Mouse (Mus musculus) E14TG2a.4 (cell line): ENCODE measurements around the gene Pof1b.

ENCODE experiments used
- CTCF ChIP-seq: conservative IDR thresholded peaks from 2 replicates; pipeline ENCODE4 v1.5.1; 2014; ENCODE audit warnings: low read length
- NANOG ChIP-seq: IDR thresholded peaks from 2 replicates; pipeline ENCODE4 v1.6.1; 2014; ENCODE audit warnings: borderline replicate concordance, low read length, mixed read lengths

DNA sequence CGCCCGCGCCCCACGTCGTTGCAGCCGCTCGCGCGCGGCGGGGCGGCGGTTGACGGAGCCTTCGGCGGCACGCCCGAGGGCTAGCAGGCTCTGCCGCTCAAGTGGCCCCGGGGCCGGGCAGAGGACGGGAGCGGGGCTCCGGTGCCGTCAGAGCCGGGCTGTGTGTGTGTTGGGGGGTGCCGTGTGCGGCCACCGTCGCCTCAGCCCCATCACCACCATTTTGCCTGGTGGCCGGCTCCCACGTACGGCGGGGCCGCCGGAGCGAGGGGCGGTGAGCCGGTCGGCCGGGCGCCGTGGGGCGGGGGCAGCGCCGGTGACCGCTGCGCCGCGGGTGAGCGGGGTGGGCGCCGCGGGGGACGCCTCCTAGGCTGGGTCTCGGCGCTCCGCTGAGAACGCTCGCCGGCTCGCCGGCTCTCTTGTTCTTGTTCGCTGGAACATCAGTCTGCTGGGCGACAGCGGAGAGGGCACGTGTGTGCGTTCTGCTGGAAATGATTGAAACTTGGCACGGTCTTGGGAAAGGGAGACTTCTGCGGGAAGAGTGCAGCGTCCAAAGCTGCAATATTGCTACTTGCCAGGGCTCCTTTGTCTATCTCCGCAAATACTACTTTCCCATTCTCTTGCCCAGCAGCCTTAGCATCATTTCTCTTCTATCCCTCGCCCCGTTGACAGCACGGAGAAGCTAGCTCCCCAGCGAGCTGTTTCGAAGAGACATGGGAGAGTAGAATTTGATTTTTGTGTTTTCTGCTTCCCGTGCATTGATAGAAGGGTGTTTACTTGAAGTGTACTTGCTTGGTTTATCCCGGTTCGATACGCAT, 96.9 kb downstream of the Pof1b start:
- TF ChIP-seq CTCF (no peak), NANOG (no peak)
